Mouse (Mus musculus) lung, postnatal 0 days (tissue): Measurements from ENCODE around the gene Fbxl12.

Experiments used
- CTCF ChIP-seq: IDR thresholded peaks from 2 replicates; pipeline ENCODE4 v1.5.1; 2016; ENCODE audit warnings: antibody characterized with exemption, mild to moderate bottlenecking
- EP300 ChIP-seq: IDR thresholded peaks from 2 replicates; pipeline ENCODE4 v1.6.1; 2016; ENCODE audit warnings: antibody characterized with exemption, mild to moderate bottlenecking, control low read depth

GRCm38 (mm10) chr9:20663956-20664355, 19.4 kb upstream of the Fbxl12 start:
- TF ChIP-seq CTCF (no peak), EP300 (no peak)
